Mouse (Mus musculus): ENCODE results near the gene Cmtm1. TPM values are rescaled to one million over a fixed set of nuclear protein-coding genes. Genes with fewer than 3 reads are reported as not detected.

The Cmtm1 gene
- polyA plus RNA-seq, 1 experiment from 2014 or later = not detected

DNA sequence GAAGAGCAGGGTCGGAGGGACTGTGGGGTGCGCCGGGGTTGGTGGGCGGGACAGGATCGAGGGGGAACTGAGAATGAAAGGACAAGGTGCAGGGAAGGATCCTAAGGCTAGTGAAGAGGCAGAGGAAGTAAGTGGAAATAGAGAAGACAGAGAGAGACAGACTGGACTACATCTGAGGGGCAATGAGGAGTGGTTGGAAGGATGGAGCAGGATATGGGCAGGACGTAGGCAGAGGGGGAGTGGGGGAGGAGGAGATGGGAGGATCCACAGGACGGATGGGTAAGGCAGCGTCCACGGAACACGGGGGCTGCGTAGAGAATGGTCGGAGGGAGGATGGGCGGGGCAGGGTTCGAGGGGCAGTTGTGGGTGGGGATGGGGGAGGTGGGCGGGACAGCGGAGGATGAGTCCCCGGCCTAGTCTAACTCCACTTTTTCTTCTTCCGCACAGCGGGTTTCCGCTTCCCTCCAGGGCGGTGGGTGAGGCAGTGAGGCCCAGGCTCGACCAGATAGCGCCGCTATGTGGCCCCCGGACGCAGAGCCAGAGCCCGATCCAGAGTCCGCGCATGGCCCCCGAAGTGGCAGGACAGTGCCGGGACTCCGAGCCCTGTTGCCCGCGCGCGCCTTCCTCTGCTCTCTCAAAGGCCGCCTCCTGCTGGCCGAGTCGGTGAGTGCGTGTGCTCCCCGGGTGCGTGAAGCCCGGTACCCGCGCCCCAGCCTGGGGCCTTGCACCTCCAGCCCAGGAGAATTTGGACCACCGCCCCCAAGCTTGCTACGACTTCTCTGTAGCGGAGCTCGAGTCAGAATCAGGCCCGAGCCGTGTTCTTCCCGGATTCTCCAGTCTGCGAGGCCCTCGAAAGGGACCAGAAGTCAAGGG, 30.5 kb upstream of the Cmtm1 start:
- H3K9ac ChIP-seq (ENCODE audit: low read depth, low read length) = peak overlapping the region; percentile 83
- ATAC-seq (replicated peaks; ENCODE audit: low FRiP score, low read depth) = peak; percentile 72
- peak; percentile 70 for TF ChIP-seq CTCF (IDR thresholded peaks at IDR 0.05; ENCODE audit: low read depth)

GRCm38 (mm10) chr8:104339983-104340232, 30.0 kb upstream of the Cmtm1 start:
- H3K27me3 ChIP-seq (ENCODE audit: insufficient read depth, low read length) = no peaks in the 10 kb centered on the region
- 0 out of 2 replicates have a peak, but pooled peaks cover 12% of the 10 kb centered on the region for H3K4me1 ChIP-seq (replicated peaks; ENCODE audit: insufficient read depth, low read length)
- ATAC-seq (replicated peaks; ENCODE audit: low FRiP score, low read depth) (0 out of 2 replicates have a peak, but pooled peaks have one; percentile 1), DNase-seq (ENCODE audit: low spot score) (no peak)
- peak overlapping the region; percentile 87 for H3K4me2 ChIP-seq (ENCODE audit: low read length)
- H3K36me3 ChIP-seq (ENCODE audit: insufficient read depth, low read length) = no peaks in the 10 kb centered on the region
- no peak for TF ChIP-seq CTCF (IDR thresholded peaks at IDR 0.05; ENCODE audit: low read depth)
- H3K9me3 ChIP-seq (replicated peaks; ENCODE audit: low read length) = no peaks in the 10 kb centered on the region
- 3% methylated on average over 6 of the region's 6 CpGs for WGBS
- peak overlapping the region; percentile 90; the same call in 1 of the 2 replicates for H3K27ac ChIP-seq
- peak overlapping the region; percentile 67 for H3K4me3 ChIP-seq (replicated peaks; ENCODE audit: low read depth, low read length)
- H3K9ac ChIP-seq (ENCODE audit: low read depth, low read length) = peak overlapping the region; percentile 83

More for the DNA sequence above, 30.5 kb upstream of the Cmtm1 start:
- H3K9me3 ChIP-seq (replicated peaks; ENCODE audit: low read length) = no peaks in the 10 kb centered on the region
- H3K27me3 ChIP-seq (ENCODE audit: insufficient read depth, low read length) = no peaks in the 10 kb centered on the region
- WGBS = under 1% methylated on average over 47 of the region's 54 CpGs
- DNase-seq (ENCODE audit: low spot score) = peak; percentile 91
- H3K4me1 ChIP-seq (replicated peaks; ENCODE audit: insufficient read depth, low read length) = 0 out of 2 replicates have a peak, but pooled peaks cover 12% of the 10 kb centered on the region
- peak overlapping the region; percentile 87 for H3K4me2 ChIP-seq (ENCODE audit: low read length)
- peaks cover 3% of the 10 kb centered on the region; the same call in 1 of the 2 replicates for H3K36me3 ChIP-seq (ENCODE audit: insufficient read depth, low read length)
- peak overlapping the region; percentile 67 for H3K4me3 ChIP-seq (replicated peaks; ENCODE audit: low read depth, low read length)
- H3K27ac ChIP-seq = peak overlapping the region; percentile 90

- Histone ChIP-seq H3K4me2 (ENCODE audit: low read length) (peak within 1 kb of the TSS; percentile 87), H3K36me3 (ENCODE audit: insufficient read depth, low read length) (no peaks in the 10 kb centered on the region), H3K27me3 (ENCODE audit: insufficient read depth, low read length) (no peaks in the 10 kb centered on the region), H3K27ac (peak within 1 kb of the TSS; percentile 90; the same call in 1 of the 2 replicates), H3K4me1 (replicated peaks; ENCODE audit: insufficient read depth, low read length) (0 out of 2 replicates have a peak, but pooled peaks cover 12% of the 10 kb centered on the region), H3K4me3 (replicated peaks; ENCODE audit: low read depth, low read length) (peak within 1 kb of the TSS; percentile 67), H3K9me3 (replicated peaks; ENCODE audit: low read length) (no peaks in the 10 kb centered on the region), H3K9ac (ENCODE audit: low read depth, low read length) (peak within 1 kb of the TSS; percentile 83)
- TF ChIP-seq CTCF (IDR thresholded peaks at IDR 0.05; ENCODE audit: low read depth) = no peak
- DNase-seq (ENCODE audit: low spot score) = peak; percentile 66
- WGBS = 15% methylated on average over 16 of the region's 18 CpGs
- ATAC-seq (replicated peaks; ENCODE audit: low FRiP score, low read depth) = no peak
Measured at GRCm38 (mm10) chr8:104339229-104339982, 29.5 kb upstream of the Cmtm1 start, which contains the start of gene Cmtm3. TSS of gene Cmtm3 (plus strand) at chr8:104339410.

- TF ChIP-seq CTCF (IDR thresholded peaks at IDR 0.05; ENCODE audit: low read depth) = no peak
- no peaks in the 10 kb centered on the region for H3K36me3 ChIP-seq (ENCODE audit: insufficient read depth, low read length)
- H3K9ac ChIP-seq (ENCODE audit: low read depth, low read length) = no peak overlapping the region
- no peak for DNase-seq (ENCODE audit: low spot score)
- ATAC-seq (replicated peaks; ENCODE audit: low FRiP score, low read depth) = no peak
- no peak overlapping the region for H3K27ac ChIP-seq
- no peak overlapping the region for H3K4me2 ChIP-seq (ENCODE audit: low read length)
- 54% methylated on average over 3 of the region's 3 CpGs for WGBS
- 0 out of 2 replicates have a peak, but pooled peaks cover 12% of the 10 kb centered on the region for H3K4me1 ChIP-seq (replicated peaks; ENCODE audit: insufficient read depth, low read length)
- H3K4me3 ChIP-seq (replicated peaks; ENCODE audit: low read depth, low read length) = no peak overlapping the region
- H3K9me3 ChIP-seq (replicated peaks; ENCODE audit: low read length) = no peaks in the 10 kb centered on the region
- no peaks in the 10 kb centered on the region for H3K27me3 ChIP-seq (ENCODE audit: insufficient read depth, low read length)
Measured at GRCm38 (mm10) chr8:104337890-104338289, 27.9 kb upstream of the Cmtm1 start.

- Histone ChIP-seq H3K4me2 (ENCODE audit: low read length) (no peak overlapping the region), H3K9ac (ENCODE audit: low read depth, low read length) (no peak overlapping the region), H3K36me3 (ENCODE audit: insufficient read depth, low read length) (no peaks in the 10 kb centered on the region), H3K9me3 (replicated peaks; ENCODE audit: low read length) (no peaks in the 10 kb centered on the region), H3K27me3 (ENCODE audit: insufficient read depth, low read length) (no peaks in the 10 kb centered on the region), H3K4me1 (replicated peaks; ENCODE audit: insufficient read depth, low read length) (0 out of 2 replicates have a peak, but pooled peaks cover 10% of the 10 kb centered on the region), H3K4me3 (replicated peaks; ENCODE audit: low read depth, low read length) (no peak overlapping the region), H3K27ac (no peak overlapping the region)
- ATAC-seq (replicated peaks; ENCODE audit: low FRiP score, low read depth) = no peak
- 94% methylated on average over 1 of the region's 1 CpGs for WGBS
- no peak for TF ChIP-seq CTCF (IDR thresholded peaks at IDR 0.05; ENCODE audit: low read depth)
- DNase-seq (ENCODE audit: low spot score) = no peak
Measured at GRCm38 (mm10) chr8:104336806-104337205, 26.9 kb upstream of the Cmtm1 start.

GRCm38 (mm10) chr8:104334196-104334595, 24.3 kb upstream of the Cmtm1 start:
- no peak overlapping the region for H3K9ac ChIP-seq (ENCODE audit: low read depth, low read length)
- 60% methylated on average over 1 of the region's 1 CpGs for WGBS
- no peaks in the 10 kb centered on the region for H3K4me1 ChIP-seq (replicated peaks; ENCODE audit: insufficient read depth, low read length)
- TF ChIP-seq CTCF (IDR thresholded peaks at IDR 0.05; ENCODE audit: low read depth) = no peak
- H3K4me3 ChIP-seq (replicated peaks; ENCODE audit: low read depth, low read length) = no peak overlapping the region
- H3K27ac ChIP-seq = no peak overlapping the region
- ATAC-seq (replicated peaks; ENCODE audit: low FRiP score, low read depth) (no peak), DNase-seq (ENCODE audit: low spot score) (no peak)
- H3K36me3 ChIP-seq (ENCODE audit: insufficient read depth, low read length) = no peaks in the 10 kb centered on the region
- H3K27me3 ChIP-seq (ENCODE audit: insufficient read depth, low read length) = no peaks in the 10 kb centered on the region
- no peaks in the 10 kb centered on the region for H3K9me3 ChIP-seq (replicated peaks; ENCODE audit: low read length)
- no peak overlapping the region for H3K4me2 ChIP-seq (ENCODE audit: low read length)

Measured in kidney, postnatal 0 days (tissue).